Mouse (Mus musculus): ENCODE data around the gene Nrip1. TPM values are rescaled to one million over a fixed set of nuclear protein-coding genes. Genes with fewer than 3 reads are reported as not detected.
A peak's percentile ranks its signal among the peaks of the same experiment; 100 is the strongest.

Gene Nrip1
- total RNA-seq, 2 experiments from 2014 or later = 68.1 to 71.5 TPM

GRCm38 (mm10) chr16:76319364-76320117 lies 54.1 kb downstream of the Nrip1 start:
- no peak for ATAC-seq (replicated peaks; ENCODE audit: low FRiP score, poor library complexity, severe bottlenecking)

DNA sequence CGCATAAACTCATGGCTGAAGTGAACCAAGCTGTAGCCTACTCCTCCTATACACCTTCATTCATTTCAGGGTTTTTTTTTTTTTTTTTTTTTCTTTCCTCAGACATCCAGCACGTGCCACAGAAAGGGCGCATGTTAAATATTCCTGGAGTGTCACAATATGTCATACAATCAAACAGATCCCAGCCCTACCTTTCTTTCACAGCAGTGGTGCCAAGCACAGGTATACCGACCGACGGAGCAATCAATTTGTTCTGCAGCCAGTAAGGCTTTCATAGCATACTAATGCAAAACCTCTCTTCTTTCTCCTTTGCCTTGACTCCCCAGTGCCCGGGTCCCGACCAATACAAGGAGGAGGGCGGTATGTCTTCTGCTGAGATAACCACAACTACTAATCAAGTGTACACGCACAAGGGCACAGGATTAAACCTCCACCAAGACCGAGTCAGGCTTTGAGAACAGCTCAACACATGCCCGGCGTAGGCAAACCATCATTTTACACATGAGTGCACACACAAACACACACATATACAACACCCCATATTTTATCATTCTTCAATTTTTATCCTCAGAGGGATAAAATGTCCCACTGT lies 55.2 kb downstream of the Nrip1 start:
- ATAC-seq (replicated peaks; ENCODE audit: low FRiP score, poor library complexity, severe bottlenecking) = 0 out of 2 replicates have a peak, but pooled peaks have one; percentile 26

DNA sequence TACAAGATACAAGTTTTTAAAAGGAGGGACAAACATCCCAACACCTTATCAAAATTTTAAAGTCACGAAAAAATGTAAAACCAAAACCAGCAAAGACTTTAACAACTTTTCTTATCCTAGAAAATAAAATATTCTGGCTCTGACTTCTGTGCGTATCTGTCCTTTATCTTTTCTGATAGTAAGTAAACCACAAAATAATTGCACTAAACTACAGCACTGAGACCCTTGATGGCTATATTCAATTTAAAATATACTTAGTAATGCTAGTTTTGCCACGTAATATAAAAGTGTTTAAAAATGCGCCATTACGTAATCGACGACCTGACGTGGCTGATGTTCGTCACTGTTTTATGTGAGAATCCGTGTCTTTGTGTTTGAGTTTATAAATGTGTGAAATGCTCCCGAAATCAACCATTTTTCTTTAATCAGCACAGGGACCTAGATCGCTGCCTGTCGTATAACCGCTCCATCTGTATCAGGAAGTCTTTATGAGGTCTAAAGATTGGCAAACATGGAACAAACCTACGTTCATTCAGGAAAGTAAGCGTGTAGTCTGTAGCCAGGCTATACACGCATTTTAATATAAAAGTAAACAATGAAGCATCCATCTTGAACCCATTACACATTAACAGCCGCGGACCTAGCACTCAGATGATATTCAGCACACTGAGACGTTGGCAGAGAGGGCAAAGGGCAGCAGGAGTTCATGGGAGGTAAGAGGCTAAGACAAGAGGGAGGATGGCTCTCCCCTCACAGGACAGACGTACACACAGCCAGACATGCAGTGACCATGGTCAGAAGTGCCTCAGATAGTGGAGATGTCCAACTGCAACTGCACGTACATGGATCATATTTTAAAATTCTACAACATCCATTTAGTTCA lies 56.4 kb downstream of the Nrip1 start:
- ATAC-seq (replicated peaks; ENCODE audit: low FRiP score, poor library complexity, severe bottlenecking) = no peak

- no peak for ATAC-seq (replicated peaks; ENCODE audit: low FRiP score, poor library complexity, severe bottlenecking)
These were observed 58.0 kb downstream of the Nrip1 start for GRCm38 (mm10) chr16:76315642-76316041.

- ATAC-seq (replicated peaks; ENCODE audit: low FRiP score, poor library complexity, severe bottlenecking) = peak; percentile 95
These were observed 59.3 kb downstream of the Nrip1 start for GRCm38 (mm10) chr16:76314013-76314950.

DNA sequence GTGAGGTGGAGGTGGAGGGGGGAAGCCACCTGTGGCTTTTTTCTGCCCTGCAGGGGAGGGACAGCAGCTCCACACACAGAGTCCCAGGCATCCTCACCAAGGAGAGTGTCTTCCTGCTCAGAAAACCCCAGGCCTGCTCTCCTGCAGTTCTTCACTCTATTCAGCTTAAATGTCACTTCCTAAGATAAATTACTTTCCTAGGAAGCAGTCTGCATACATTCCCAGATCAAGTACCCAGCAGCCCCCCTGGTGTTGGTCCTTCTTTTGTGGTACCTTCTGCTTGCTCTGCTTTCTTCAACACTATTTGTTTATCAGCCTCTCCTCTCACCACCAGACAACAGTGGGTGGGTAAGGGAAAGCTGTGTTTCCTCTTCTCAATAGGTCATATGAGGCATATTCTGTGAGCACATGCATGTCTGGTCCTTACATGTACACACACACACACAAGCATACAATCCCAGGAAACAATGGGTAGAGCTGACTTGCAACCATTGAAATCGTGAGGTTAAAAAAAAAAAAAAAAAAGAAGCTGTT lies 60.7 kb downstream of the Nrip1 start:
- ATAC-seq (replicated peaks; ENCODE audit: low FRiP score, poor library complexity, severe bottlenecking) = no peak

GRCm38 (mm10) chr16:76310791-76311190 lies 62.8 kb downstream of the Nrip1 start:
- ATAC-seq (replicated peaks; ENCODE audit: low FRiP score, poor library complexity, severe bottlenecking) = no peak

- no peak for ATAC-seq (replicated peaks; ENCODE audit: low FRiP score, poor library complexity, severe bottlenecking)
These were observed 63.3 kb downstream of the Nrip1 start for GRCm38 (mm10) chr16:76310286-76310685.

- ATAC-seq (replicated peaks; ENCODE audit: low FRiP score, poor library complexity, severe bottlenecking) = no peak
These were observed 64.3 kb downstream of the Nrip1 start for GRCm38 (mm10) chr16:76309280-76309679.

DNA sequence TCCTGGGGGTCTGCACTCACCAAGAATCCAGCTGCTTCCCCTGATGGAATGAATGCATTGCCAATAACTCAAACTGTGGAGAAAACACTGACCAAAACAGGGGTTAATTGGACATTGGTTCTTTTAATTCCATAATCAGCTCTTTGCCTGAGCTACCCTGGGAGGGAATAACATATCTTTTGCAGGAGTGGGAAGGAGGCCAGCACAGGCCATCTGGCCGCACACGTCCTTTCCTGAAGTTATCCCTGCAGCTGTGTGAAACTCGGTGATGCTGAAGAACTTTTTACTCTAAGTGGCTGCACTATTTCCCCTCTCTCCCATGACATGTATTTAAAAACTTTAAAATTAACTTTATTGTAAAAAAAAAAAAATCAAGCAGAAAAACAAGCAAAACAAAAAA lies 66.6 kb downstream of the Nrip1 start:
- no peak for ATAC-seq (replicated peaks; ENCODE audit: low FRiP score, poor library complexity, severe bottlenecking)

GRCm38 (mm10) chr16:76306446-76306845 lies 67.2 kb downstream of the Nrip1 start:
- ATAC-seq (replicated peaks; ENCODE audit: low FRiP score, poor library complexity, severe bottlenecking) = no peak

DNA sequence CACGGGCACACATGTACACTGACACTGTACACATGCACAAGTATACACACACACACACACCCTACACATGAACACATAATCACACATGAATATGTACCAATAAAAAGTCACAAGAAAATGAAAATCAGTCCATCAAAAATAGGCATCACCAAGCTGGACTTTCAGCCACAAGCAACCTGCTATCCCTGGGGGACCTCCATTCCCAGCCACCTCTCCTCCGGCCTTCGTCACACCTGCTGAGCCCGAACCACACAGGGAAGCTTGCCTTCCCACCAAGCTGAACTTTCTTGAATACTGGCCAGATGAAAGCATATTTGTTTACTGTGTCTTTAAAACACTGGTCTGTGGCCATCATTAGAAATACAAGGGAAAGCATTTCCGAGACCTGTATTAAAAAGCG lies 70.2 kb downstream of the Nrip1 start:
- ATAC-seq (replicated peaks; ENCODE audit: low FRiP score, poor library complexity, severe bottlenecking) = no peak

- no peak for ATAC-seq (replicated peaks; ENCODE audit: low FRiP score, poor library complexity, severe bottlenecking)
These were observed 71.9 kb downstream of the Nrip1 start for GRCm38 (mm10) chr16:76301728-76302050.

- no peak for ATAC-seq (replicated peaks; ENCODE audit: low FRiP score, poor library complexity, severe bottlenecking)
These were observed 72.4 kb downstream of the Nrip1 start for GRCm38 (mm10) chr16:76301037-76301727.

DNA sequence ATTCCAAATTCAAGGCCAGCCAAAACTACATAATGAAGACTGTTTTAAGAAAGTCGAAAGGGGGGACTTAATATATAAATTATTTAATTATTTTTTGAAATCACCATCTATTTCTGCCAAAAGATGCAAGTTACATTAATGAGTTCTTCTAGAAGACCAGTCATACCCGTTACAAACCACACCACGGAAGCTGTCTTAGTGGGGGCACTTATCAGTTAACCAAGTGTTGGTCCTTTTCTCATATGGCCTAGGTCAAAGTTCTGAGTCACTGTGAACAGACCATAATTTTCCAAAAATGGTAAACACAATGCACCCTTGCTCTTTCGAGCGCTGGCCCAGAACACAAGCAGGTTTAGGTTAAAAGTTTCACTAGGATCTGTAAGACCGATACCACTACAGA lies 73.2 kb downstream of the Nrip1 start:
- no peak for ATAC-seq (replicated peaks; ENCODE audit: low FRiP score, poor library complexity, severe bottlenecking)

GRCm38 (mm10) chr16:76299511-76299910 lies 74.1 kb downstream of the Nrip1 start:
- no peak for ATAC-seq (replicated peaks; ENCODE audit: low FRiP score, poor library complexity, severe bottlenecking)

GRCm38 (mm10) chr16:76295322-76295721 lies 78.3 kb downstream of the Nrip1 start:
- ATAC-seq (replicated peaks; ENCODE audit: low FRiP score, poor library complexity, severe bottlenecking) = no peak

GRCm38 (mm10) chr16:76294550-76294949 lies 79.1 kb downstream of the Nrip1 start:
- ATAC-seq (replicated peaks; ENCODE audit: low FRiP score, poor library complexity, severe bottlenecking) = no peak

Data from erythroblast, adult 5-6 weeks (primary cell).